Mouse (Mus musculus) c-Kit-positive CD71-positive TER-119-negative erythroid progenitor cells, embryonic 14.5 days (primary cell): ENCODE data around the gene Ifitm3.
"Not testable (repeated sequence)": the region's sequence is repeated elsewhere in the genome, so short reads cannot be mapped to it uniquely, and the experiment has no call there.

Experiments
- DNase-seq: peaks from one replicate; pipeline ENCODE4 v3.0.0-alpha.2; 2013; ENCODE audit warnings: low read depth

Ifitm3 gene

GRCm38 (mm10) chr7:141000881-141001708 lies 9.5 kb downstream of the Ifitm3 start:
- no peak for DNase-seq

GRCm38 (mm10) chr7:140998853-140999700 lies 11.5 kb downstream of the Ifitm3 start:
- no peak for DNase-seq

- no peak for DNase-seq
Measured at GRCm38 (mm10) chr7:140997817-140998216, 12.8 kb downstream of the Ifitm3 start.

- DNase-seq = no peak
Measured at GRCm38 (mm10) chr7:140991117-140991689, 19.4 kb downstream of the Ifitm3 start.

GRCm38 (mm10) chr7:140990622-140991021 lies 19.9 kb downstream of the Ifitm3 start:
- no peak for DNase-seq

GRCm38 (mm10) chr7:140990185-140990584 lies 20.4 kb downstream of the Ifitm3 start:
- no peak for DNase-seq

- no peak for DNase-seq
Measured at GRCm38 (mm10) chr7:140989022-140989421, 21.5 kb downstream of the Ifitm3 start.

- DNase-seq = no peak
Measured at GRCm38 (mm10) chr7:140987182-140988138, 23.1 kb downstream of the Ifitm3 start.

GRCm38 (mm10) chr7:140982971-140983370 lies 27.6 kb downstream of the Ifitm3 start:
- no peak for DNase-seq

- no peak for DNase-seq
Measured at GRCm38 (mm10) chr7:140981704-140982103, 28.9 kb downstream of the Ifitm3 start.

GRCm38 (mm10) chr7:140976720-140977119 lies 33.9 kb downstream of the Ifitm3 start:
- DNase-seq = not testable (repeated sequence)

- no peak for DNase-seq
Measured at GRCm38 (mm10) chr7:140975465-140975864, 35.1 kb downstream of the Ifitm3 start.

GRCm38 (mm10) chr7:140974940-140975339 lies 35.6 kb downstream of the Ifitm3 start:
- no peak for DNase-seq

- no peak for DNase-seq
Measured at GRCm38 (mm10) chr7:140973396-140974165, 37.0 kb downstream of the Ifitm3 start.

- DNase-seq = no peak
Measured at GRCm38 (mm10) chr7:140971479-140972171, 38.9 kb downstream of the Ifitm3 start.

- DNase-seq = no peak
Measured at GRCm38 (mm10) chr7:140970931-140971330, 39.6 kb downstream of the Ifitm3 start.

GRCm38 (mm10) chr7:140968710-140969109 lies 41.9 kb downstream of the Ifitm3 start:
- DNase-seq = not testable (repeated sequence)

GRCm38 (mm10) chr7:140967862-140968591 lies 42.5 kb downstream of the Ifitm3 start:
- DNase-seq = no peak

- no peak for DNase-seq
Measured at GRCm38 (mm10) chr7:140966921-140967320, 43.6 kb downstream of the Ifitm3 start, which contains the start of gene Ifitm1. Gene Ifitm1, plus strand, starts transcription at chr7:140967221.
